Mouse (Mus musculus) adipose tissue, adult 10 weeks (tissue): ENCODE measurements around the gene Olfr1282. TPM values are rescaled to one million over a fixed set of nuclear protein-coding genes. Genes with fewer than 3 reads are reported as not detected.

Experiments
- polyA plus RNA-seq: library from polyadenylated mRNA; stranded (reverse); fragments of 350-450 nt; fragmentation: Illumina TruSeq; extraction: RNeasy Lipid Tissue Mini Kit (QIAGEN cat#74804); gene quantifications from one replicate; pipeline ENCODE4 v1.2.3, GENCODE M21; 2014; ENCODE audit warnings: low read depth, low replicate concordance

Olfr1282 gene
- polyA plus RNA-seq: not detected

GRCm38 (mm10) chr2:111335976-111336375, at the start of gene Olfr1282:
Gene Olfr1282, minus strand, starts transcription at chr2:111336076.

DNA sequence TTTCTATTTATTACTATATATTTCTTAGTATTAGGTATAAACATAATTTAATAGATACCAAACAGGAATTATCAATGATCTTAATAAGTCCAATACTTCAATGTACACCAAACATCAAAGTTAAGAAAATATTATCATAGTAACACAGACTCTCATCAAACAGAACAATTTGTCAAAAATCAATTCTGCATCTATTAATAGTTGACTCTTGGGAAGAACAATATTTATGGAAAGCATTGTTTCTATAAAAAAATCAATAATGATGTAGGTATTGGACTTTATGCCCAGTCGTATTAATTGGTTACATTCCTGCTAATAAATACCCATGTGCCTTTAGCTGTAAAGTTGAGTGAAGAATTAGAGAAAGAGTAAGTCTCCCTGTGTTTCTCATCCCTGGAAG, 39.3 kb upstream of the Olfr1282 start, which contains the start of gene Olfr1284:
Olfr1284 (plus strand) TSS at position 301 of the 400 bp plus-strand sequence.

GRCm38 (mm10) chr2:111366490-111366889, 30.6 kb upstream of the Olfr1282 start, which contains the start of gene Olfr1283:
Gene Olfr1283, plus strand, starts transcription at chr2:111366790.

DNA sequence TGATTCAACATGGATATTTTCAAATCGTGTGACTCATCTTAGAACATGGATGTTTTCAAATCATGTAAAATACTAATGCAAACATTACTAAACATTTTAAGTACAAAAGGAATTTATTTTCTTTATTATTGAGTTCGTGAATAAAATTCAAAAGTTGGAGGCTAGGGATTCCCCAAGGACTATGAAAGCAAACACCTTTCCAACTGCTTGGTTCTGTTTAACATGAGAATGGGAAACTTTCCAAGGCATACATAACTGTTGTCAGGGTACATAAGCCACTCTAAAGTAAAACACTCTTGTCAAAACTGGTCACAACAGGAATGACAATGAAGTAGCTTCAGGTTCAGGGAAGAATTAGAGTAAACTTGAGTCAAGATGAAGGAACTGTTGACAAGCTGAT, 9.7 kb downstream of the Olfr1282 start, which contains the start of gene Olfr1281:
Olfr1281 (plus strand) TSS at position 301 of the 400 bp plus-strand sequence.

DNA sequence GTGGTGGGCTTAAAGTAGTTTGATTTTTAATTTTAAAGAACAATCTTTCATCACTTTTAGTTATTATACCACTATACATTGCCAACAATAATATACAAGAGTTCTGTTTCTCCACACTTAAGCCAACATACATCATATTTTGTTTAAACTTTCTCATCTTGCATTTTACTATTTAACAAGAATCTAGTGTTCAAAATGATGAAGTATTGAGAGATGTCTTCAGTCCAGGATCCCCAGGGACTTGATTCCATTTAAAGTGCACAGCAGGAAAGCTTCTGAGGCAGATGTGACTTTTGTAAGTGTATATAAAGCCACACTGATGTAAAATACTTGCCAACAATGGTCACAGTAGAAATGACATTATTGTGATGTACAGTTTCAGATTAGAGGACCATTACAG, 22.2 kb downstream of the Olfr1282 start, which contains the start of gene Olfr1280:
Olfr1280 (plus strand) TSS at position 301 of the 400 bp plus-strand sequence.

DNA sequence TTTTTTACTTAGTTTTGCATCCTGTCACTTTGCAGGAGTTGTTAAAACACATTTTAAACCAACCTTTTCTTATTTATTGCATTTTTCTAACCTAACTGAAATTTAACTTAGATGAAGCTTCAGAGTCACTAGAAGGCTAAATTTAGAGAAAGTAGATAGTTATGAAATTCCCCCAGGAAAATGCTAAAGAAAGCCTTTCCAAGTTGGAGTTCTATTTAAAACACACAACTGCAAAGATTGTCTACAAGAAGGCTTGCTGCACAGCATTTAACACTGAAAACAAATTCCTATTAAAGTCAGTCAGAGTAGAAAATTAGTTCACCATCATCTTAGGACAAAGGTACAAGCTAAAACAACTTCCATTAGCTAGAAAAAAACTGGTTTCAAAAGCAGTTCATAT, 35.5 kb downstream of the Olfr1282 start, which contains the start of gene Olfr1279:
Olfr1279 (plus strand) TSS at position 262 of the 400 bp plus-strand sequence.

GRCm38 (mm10) chr2:111289836-111290235, 46.0 kb downstream of the Olfr1282 start, which contains the start of gene Olfr1278:
Gene Olfr1278, plus strand, starts transcription at chr2:111290136.

Other genes starting within 250 kb of the Olfr1282 start
- 1.8 TPM for gene Gm13941, start 230.1 kb downstream of the Olfr1282 start, polyA plus RNA-seq
- not detected for gene Gm15130, start 183.1 kb downstream of the Olfr1282 start, polyA plus RNA-seq
- gene 4930430A15Rik, start 106.5 kb downstream of the Olfr1282 start, polyA plus RNA-seq: 1.2 TPM
- not detected for gene Olfr1275, start 100.8 kb downstream of the Olfr1282 start, polyA plus RNA-seq
- not detected for gene Olfr1276, start 81.6 kb downstream of the Olfr1282 start, polyA plus RNA-seq
- not detected for gene Olfr1277, start 62.0 kb downstream of the Olfr1282 start, polyA plus RNA-seq
- gene Olfr1278, start 45.9 kb downstream of the Olfr1282 start, polyA plus RNA-seq: not detected
- not detected for gene Olfr1279, start 35.4 kb downstream of the Olfr1282 start, polyA plus RNA-seq
- gene Olfr1280, start 22.1 kb downstream of the Olfr1282 start, polyA plus RNA-seq: not detected
- gene Olfr1281, start 9.6 kb downstream of the Olfr1282 start, polyA plus RNA-seq: not detected
- not detected for gene Olfr1283, start 30.7 kb upstream of the Olfr1282 start, polyA plus RNA-seq
- gene Olfr1284, start 39.4 kb upstream of the Olfr1282 start, polyA plus RNA-seq: not detected
- not detected for gene Olfr1286, start 87.0 kb upstream of the Olfr1282 start, polyA plus RNA-seq
- gene Olfr1287, start 113.1 kb upstream of the Olfr1282 start, polyA plus RNA-seq: not detected
- gene Olfr1288, start 138.0 kb upstream of the Olfr1282 start, polyA plus RNA-seq: not detected
- not detected for gene Olfr1289, start 144.7 kb upstream of the Olfr1282 start, polyA plus RNA-seq
- not detected for gene Olfr1290, start 157.8 kb upstream of the Olfr1282 start, polyA plus RNA-seq
- not detected for gene Olfr1291-ps1, start 161.1 kb upstream of the Olfr1282 start, polyA plus RNA-seq
- gene Olfr1293-ps, start 189.1 kb upstream of the Olfr1282 start, polyA plus RNA-seq: not detected
- gene Olfr1294, start 204.2 kb upstream of the Olfr1282 start, polyA plus RNA-seq: not detected
- not detected for gene Olfr1295, start 233.6 kb upstream of the Olfr1282 start, polyA plus RNA-seq